Mouse (Mus musculus) right cerebral cortex, postnatal 36 days (tissue): ENCODE results near the gene H2afv.
"Not testable (repeated sequence)": the region's sequence is repeated elsewhere in the genome, so short reads cannot be mapped to it uniquely, and the experiment has no call there.

Experiments
- DNase-seq, 2 experiments: peaks; one replicate each; pipeline ENCODE4 v3.0.0; 2022; ENCODE audit warnings: low spot score in 2 of 2, mixed read lengths in 1 of 2

Gene H2afv

GRCm38 (mm10) chr11:6471054-6471453 is 26.8 kb upstream of the H2afv start:
- DNase-seq: no peak

GRCm38 (mm10) chr11:6468541-6468940 is 24.3 kb upstream of the H2afv start:
- no peak for DNase-seq

GRCm38 (mm10) chr11:6465122-6465521 is 20.9 kb upstream of the H2afv start:
- peak; percentile 31 to 32 for DNase-seq

GRCm38 (mm10) chr11:6463159-6463837 is 19.1 kb upstream of the H2afv start:
- DNase-seq: no peak

GRCm38 (mm10) chr11:6456083-6456482 is 11.8 kb upstream of the H2afv start:
- DNase-seq: no peak

GRCm38 (mm10) chr11:6448155-6448554 is 3.9 kb upstream of the H2afv start:
- DNase-seq: not testable (repeated sequence)

- no peak for DNase-seq
These were observed 3.2 kb upstream of the H2afv start for GRCm38 (mm10) chr11:6447493-6447892.

GRCm38 (mm10) chr11:6445951-6446350 is 1.7 kb upstream of the H2afv start:
- no peak for DNase-seq

- no peak for DNase-seq
These were observed 1.2 kb upstream of the H2afv start for GRCm38 (mm10) chr11:6445441-6445840.

- DNase-seq: no peak
These were observed 541 bp downstream of the H2afv start for GRCm38 (mm10) chr11:6443727-6444076.

- no peak for DNase-seq
These were observed 1.1 kb downstream of the H2afv start for GRCm38 (mm10) chr11:6443102-6443501.

- DNase-seq: no peak
These were observed 1.7 kb downstream of the H2afv start for GRCm38 (mm10) chr11:6442566-6442965.

- DNase-seq: no peak
These were observed 4.1 kb downstream of the H2afv start for GRCm38 (mm10) chr11:6440171-6440570.

GRCm38 (mm10) chr11:6437667-6438066 is 6.6 kb downstream of the H2afv start:
- DNase-seq: no peak

GRCm38 (mm10) chr11:6436442-6436841 is 7.8 kb downstream of the H2afv start:
- no peak for DNase-seq

- DNase-seq: no peak
These were observed 14.1 kb downstream of the H2afv start for GRCm38 (mm10) chr11:6430186-6430585.

GRCm38 (mm10) chr11:6420722-6421350 is 23.4 kb downstream of the H2afv start:
- DNase-seq: no peak

- no peak for DNase-seq
These were observed 23.9 kb downstream of the H2afv start for GRCm38 (mm10) chr11:6420283-6420703.

GRCm38 (mm10) chr11:6419156-6419555 is 25.1 kb downstream of the H2afv start:
- not testable (repeated sequence) for DNase-seq

GRCm38 (mm10) chr11:6418751-6419150 is 25.5 kb downstream of the H2afv start:
- no peak for DNase-seq

GRCm38 (mm10) chr11:6417490-6417889 is 26.8 kb downstream of the H2afv start:
- no peak for DNase-seq

GRCm38 (mm10) chr11:6417069-6417468 is 27.2 kb downstream of the H2afv start:
- DNase-seq: no peak

- DNase-seq: peak; percentile 74 to 83
These were observed 27.7 kb downstream of the H2afv start for GRCm38 (mm10) chr11:6416405-6417034.
